Mouse (Mus musculus) forebrain, embryonic 11.5 days (tissue): ENCODE measurements at regions not wholly inside any gene's neighbourhood (a gene's known extent, or its start where the extent isn't known, plus 50 kb on each side); places are given as distances from the start of the nearest gene placed in this dataset.
A peak's percentile ranks its signal among the peaks of the same experiment; 100 is the strongest.

Source experiments
- ATAC-seq: fragments of 200-750 bp; cut with Nextera tagmentation; replicated peaks from 2 replicates; pipeline ENCODE4 v1.8.0; 2017; ENCODE audit warnings: moderate TSS enrichment; ENCODE audit not compliant: low FRiP score
- DNase-seq: peaks from one replicate; pipeline ENCODE4 v3.0.0-alpha.2; 2017; ENCODE audit warnings: low spot score
- H3K27ac ChIP-seq: fragments of 300-500 bp; sonication (generic); 2 replicates; pipeline ENCODE4 v1.5.1; 2014; ENCODE audit warnings: low read depth, low read length
- H3K27me3 ChIP-seq: fragments of 300-500 bp; sonication (generic); 2 replicates; pipeline ENCODE4 v1.6.1; 2014; ENCODE audit warnings: mild to moderate bottlenecking, low read length, mixed read lengths; ENCODE audit not compliant: control insufficient read depth, insufficient read depth
- H3K36me3 ChIP-seq: fragments of 300-500 bp; sonication (generic); 2 replicates; pipeline ENCODE4 v1.6.1; 2014; ENCODE audit warnings: mild to moderate bottlenecking, low read length, moderate library complexity, mixed read lengths; ENCODE audit not compliant: control insufficient read depth, insufficient read depth
- H3K4me1 ChIP-seq: fragments of 300-500 bp; sonication (generic); replicated peaks from 2 replicates; pipeline ENCODE4 v1.6.1; 2014; ENCODE audit warnings: low read length, mixed read lengths; ENCODE audit not compliant: control insufficient read depth, insufficient read depth
- H3K4me2 ChIP-seq: fragments of 300-500 bp; sonication (generic); 2 replicates; pipeline ENCODE4 v1.6.1; 2014; ENCODE audit warnings: low read depth, mild to moderate bottlenecking, low read length, moderate library complexity, mixed read lengths; ENCODE audit not compliant: severe bottlenecking
- H3K4me3 ChIP-seq: fragments of 300-500 bp; sonication (generic); 2 replicates; pipeline ENCODE4 v1.5.1; 2014; ENCODE audit warnings: low read depth, low read length
- H3K9ac ChIP-seq: fragments of 300-500 bp; sonication (generic); 2 replicates; pipeline ENCODE4 v1.6.1; 2014; ENCODE audit warnings: low read length
- H3K9me3 ChIP-seq: fragments of 300-500 bp; sonication (generic); 2 replicates; pipeline ENCODE4 v1.6.1; 2016; ENCODE audit warnings: low read length, mixed read lengths; ENCODE audit not compliant: control insufficient read depth
- WGBS: fragments of 180-500 bp; shearing (Covaris S2); extraction: QIAGEN DNeasy Blood & Tissue Kit; methylation state at CpG from one replicate; pipeline ENCODE4 v1.1.7; 2014; 5-methylcytosine and 5-hydroxymethylcytosine counted together

DNA sequence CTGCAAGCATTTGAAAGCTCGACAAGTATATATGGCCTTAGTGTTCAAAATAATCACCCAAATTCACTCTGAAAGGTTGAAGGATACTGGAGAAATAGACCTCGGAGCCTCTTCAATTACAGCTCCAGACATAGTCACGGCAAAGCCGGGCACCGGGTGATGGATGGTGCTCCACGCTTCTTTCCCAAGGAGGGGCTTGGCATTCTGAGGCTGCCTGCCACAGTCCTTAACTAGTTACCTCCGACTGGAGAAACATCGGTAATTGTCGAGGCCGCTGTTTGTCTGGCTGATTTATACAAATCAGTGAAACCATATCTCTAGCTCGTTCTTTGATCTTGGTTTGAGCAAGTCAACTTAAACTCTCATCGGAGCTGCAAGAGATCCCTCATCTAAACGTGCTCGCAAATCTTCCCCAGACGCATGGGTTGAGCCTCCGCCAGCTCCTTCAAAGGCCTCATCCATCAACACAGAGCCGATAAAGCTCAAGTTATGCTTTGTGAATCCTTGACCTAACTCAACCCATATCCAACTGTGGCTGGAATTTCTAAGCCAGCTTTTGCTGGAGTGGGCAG, 145.4 kb upstream of the Stx16 start:
- Histone ChIP-seq H3K4me2 (no peak overlapping the region), H3K4me3 (no peak overlapping the region), H3K27ac (no peak overlapping the region), H3K36me3 (no peaks in the 10 kb centered on the region), H3K27me3 (no peaks in the 10 kb centered on the region), H3K9me3 (no peaks in the 10 kb centered on the region; the same call in 1 of the 2 replicates), H3K9ac (no peak overlapping the region), H3K4me1 (no peaks in the 10 kb centered on the region)
- WGBS: 95% methylated on average over 17 of the region's 17 CpGs
- ATAC-seq: no peak
- no peak for DNase-seq

DNA sequence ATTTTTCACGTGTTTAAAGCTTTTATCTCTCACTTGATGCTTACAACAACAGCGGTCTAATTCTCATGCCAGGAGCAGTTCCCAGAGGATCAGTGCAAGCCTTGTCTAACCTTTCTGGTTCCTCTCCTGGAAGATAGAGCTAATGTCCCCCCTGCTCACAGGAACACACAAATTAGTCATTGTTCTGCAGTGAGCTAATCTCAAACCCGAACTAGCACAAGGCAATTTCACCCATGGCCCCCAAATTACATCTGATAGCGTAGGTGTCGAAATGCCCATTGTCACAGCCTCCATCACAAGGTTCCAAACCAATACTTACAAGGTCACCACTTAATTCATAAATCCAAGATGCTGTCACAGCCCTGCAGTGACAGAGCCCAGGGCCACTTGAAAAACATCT, 140.4 kb upstream of the Stx16 start:
- H3K9me3 ChIP-seq: no peaks in the 10 kb centered on the region; the same call in 1 of the 2 replicates
- no peak for ATAC-seq
- no peak for DNase-seq
- H3K27me3 ChIP-seq: no peaks in the 10 kb centered on the region
- no peak overlapping the region for H3K27ac ChIP-seq
- H3K4me2 ChIP-seq: no peak overlapping the region
- H3K4me3 ChIP-seq: no peak overlapping the region
- H3K9ac ChIP-seq: no peak overlapping the region
- 78% methylated on average over 5 of the region's 5 CpGs for WGBS
- no peaks in the 10 kb centered on the region for H3K4me1 ChIP-seq
- H3K36me3 ChIP-seq: no peaks in the 10 kb centered on the region

DNA sequence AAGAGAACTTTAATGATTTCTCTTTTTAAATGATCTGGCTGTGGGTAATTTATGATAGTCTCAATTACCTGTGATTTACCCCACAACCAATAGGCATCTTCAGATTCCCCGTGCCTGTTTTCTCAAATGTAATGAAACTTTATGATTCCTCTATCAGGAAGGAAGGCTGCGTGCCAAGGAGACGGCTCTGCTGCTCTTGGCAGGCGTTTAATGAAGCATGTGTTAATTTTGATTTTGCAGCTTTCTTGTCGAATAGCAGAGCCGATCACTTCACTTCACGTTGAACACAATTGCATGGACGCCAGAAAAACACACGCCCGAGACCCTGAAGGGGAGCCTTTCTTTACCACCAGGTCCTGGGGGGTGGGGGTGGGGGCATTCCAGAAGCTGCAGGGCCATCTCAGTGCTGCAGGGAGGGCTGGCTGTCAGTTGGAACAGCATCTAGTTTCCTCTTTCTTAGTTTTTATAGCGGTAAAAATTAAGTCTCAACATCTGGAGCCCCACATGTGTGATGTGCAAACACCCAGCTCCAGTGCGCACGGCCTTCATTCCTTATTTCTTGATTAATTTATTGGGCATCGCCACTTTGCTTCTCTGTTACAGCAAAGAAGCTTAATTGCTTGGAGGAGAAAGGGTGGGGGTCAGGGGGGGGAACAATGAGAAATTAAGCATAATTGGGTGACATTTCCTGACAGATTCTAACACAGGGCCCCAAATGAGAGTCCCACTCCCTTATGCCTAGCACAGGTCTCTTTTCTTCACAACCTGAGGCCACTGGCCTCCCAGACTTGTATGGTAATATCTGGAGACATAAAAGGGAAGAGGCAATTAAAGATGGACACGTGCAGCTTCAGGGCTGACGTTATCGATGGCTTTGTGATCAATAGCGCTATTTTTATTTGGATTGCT, 138.3 kb upstream of the Stx16 start:
- Histone ChIP-seq H3K9ac (no peak overlapping the region), H3K4me2 (no peak overlapping the region), H3K27ac (no peak overlapping the region), H3K9me3 (no peaks in the 10 kb centered on the region; the same call in 1 of the 2 replicates), H3K4me1 (no peaks in the 10 kb centered on the region), H3K4me3 (no peak overlapping the region), H3K27me3 (no peaks in the 10 kb centered on the region), H3K36me3 (no peaks in the 10 kb centered on the region)
- WGBS: 60% methylated on average over 18 of the region's 18 CpGs
- DNase-seq (no peak), ATAC-seq (peak; percentile 47)

DNA sequence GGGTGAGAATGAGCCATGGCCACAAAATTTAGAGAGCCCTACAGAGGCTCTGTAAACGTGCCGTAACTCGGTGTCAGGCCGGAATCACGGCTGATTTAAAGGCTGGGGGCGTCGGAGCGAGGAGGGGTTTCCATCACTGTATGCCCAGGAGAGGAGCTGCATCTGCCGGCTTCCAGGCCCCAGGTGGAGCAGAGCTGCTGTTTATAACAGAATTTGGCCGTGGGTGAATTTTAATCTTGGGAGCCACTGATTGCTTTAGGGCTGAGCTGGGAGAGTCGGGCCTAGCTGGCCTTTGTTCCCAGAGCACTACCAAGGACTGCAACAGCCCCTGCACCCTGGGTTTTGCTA, 137.7 kb upstream of the Stx16 start:
- no peak overlapping the region for H3K4me2 ChIP-seq
- 82% methylated on average over 11 of the region's 11 CpGs for WGBS
- ATAC-seq: peak; percentile 49
- no peak overlapping the region for H3K9ac ChIP-seq
- no peak overlapping the region for H3K4me3 ChIP-seq
- no peaks in the 10 kb centered on the region for H3K4me1 ChIP-seq
- DNase-seq: no peak
- no peaks in the 10 kb centered on the region; the same call in 1 of the 2 replicates for H3K9me3 ChIP-seq
- H3K36me3 ChIP-seq: no peaks in the 10 kb centered on the region
- H3K27ac ChIP-seq: no peak overlapping the region; the same call in 1 of the 2 replicates
- no peaks in the 10 kb centered on the region for H3K27me3 ChIP-seq

DNA sequence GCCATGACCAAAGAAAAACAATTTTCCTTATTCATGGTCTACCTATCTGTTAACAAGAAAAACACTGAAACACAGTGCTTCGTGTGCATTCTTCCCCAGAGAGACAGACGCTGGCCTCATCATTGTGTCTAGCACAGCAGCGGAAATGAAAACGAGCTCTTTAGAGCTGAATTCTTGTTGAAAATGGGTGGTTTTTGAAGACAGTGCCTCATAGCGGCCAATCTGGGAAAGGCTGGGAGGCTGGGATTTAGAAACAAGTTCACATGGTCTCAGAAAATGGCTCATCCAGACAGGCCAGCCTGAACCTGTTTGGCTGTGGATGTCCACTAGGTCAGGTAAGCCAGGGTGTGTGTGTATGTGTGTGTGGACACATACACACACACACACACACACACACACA, 130.7 kb upstream of the Stx16 start:
- Histone ChIP-seq H3K36me3 (no peaks in the 10 kb centered on the region), H3K27ac (no peak overlapping the region), H3K9ac (no peak overlapping the region), H3K4me1 (no peaks in the 10 kb centered on the region), H3K27me3 (no peaks in the 10 kb centered on the region), H3K9me3 (peaks cover 8% of the 10 kb centered on the region; the same call in 1 of the 2 replicates), H3K4me2 (no peak overlapping the region), H3K4me3 (no peak overlapping the region)
- 86% methylated on average over 5 of the region's 5 CpGs for WGBS
- ATAC-seq (no peak), DNase-seq (no peak)

DNA sequence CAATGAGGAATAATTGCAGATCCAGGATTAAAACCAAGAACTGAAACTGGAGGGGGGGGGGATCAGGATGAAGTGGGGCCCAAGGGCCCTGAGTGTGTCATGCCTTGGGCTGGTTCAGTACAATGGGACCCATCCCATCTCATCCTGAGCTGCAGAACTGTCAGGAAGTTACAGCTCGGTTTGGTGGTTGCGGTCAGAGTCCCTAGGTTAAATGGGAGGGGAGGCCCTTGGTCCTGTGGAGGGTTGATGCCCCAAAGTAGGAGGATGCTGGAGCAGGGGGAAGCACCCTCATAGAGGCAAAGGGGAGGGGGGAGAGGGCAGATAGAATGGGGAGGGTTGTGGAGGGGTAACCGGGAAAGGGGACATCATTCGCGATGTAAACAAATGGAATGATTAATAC, 127.5 kb upstream of the Stx16 start:
- Histone ChIP-seq H3K9ac (no peak overlapping the region), H3K4me3 (no peak overlapping the region), H3K4me2 (no peak overlapping the region), H3K36me3 (no peaks in the 10 kb centered on the region), H3K27ac (no peak overlapping the region), H3K27me3 (no peaks in the 10 kb centered on the region), H3K4me1 (no peaks in the 10 kb centered on the region), H3K9me3 (peaks cover 8% of the 10 kb centered on the region; the same call in 1 of the 2 replicates)
- 87% methylated on average over 5 of the region's 5 CpGs for WGBS
- DNase-seq: no peak
- no peak for ATAC-seq

DNA sequence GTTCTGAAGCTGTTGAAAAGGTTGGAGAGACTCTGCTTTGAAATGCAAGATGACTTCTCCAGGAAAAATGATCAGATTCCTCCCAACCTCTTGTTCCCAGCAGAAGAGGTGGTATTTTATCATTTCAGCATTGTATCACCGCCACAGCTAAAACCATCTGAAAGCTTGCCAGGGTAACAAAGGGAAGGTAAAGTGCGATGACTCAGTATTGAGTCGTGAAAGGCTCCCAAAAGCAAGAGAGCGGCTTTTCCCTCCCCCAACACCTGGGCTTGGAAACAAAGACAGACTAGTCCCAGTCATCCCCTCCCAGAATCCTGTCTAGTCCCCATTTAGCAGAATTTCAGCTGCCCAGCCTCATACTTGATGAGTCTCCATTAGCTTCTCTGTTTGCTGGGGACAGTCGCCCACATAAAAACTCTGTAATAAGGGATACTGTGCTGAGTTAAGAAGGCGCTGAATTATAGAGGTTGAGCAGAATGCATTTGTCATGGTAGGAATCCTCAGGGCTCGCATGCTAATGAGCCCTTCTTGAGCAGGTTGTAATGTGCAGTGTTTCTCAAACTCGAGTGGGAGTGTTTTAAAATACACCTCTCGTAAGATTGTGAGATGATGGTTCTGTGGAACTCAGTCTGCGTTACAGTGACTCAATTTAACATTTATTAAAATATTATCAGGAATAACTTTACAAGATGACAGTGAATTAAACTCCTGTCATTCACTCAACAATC, 125.8 kb upstream of the Stx16 start:
- no peak overlapping the region for H3K27ac ChIP-seq
- 38% methylated on average over 10 of the region's 10 CpGs for WGBS
- no peak for ATAC-seq

DNA sequence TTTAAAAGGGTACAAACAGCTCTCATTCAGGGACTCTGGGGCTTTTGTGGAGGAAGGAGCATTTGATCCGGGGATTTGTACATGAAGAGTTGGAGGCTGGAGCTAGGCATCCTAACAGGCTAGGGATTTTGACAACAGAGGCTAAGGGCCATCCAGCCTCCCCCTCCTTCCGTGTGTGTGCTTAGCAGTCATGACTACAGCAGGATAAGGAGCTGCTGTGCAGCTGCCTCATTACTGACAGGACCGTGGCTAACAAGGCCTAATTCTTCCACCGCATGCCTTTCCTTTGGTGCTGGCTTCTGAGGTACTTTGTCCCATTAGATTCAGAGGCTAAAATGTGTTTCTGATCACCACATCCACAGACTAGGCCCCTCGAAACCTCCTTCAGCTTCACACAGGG, 110.0 kb upstream of the Stx16 start:
- no peak overlapping the region for H3K4me3 ChIP-seq
- no peak overlapping the region for H3K4me2 ChIP-seq
- H3K9me3 ChIP-seq: no peaks in the 10 kb centered on the region
- no peaks in the 10 kb centered on the region for H3K36me3 ChIP-seq
- H3K4me1 ChIP-seq: no peaks in the 10 kb centered on the region
- WGBS: 74% methylated on average over 5 of the region's 5 CpGs
- no peak overlapping the region for H3K9ac ChIP-seq
- ATAC-seq (no peak), DNase-seq (no peak)
- H3K27me3 ChIP-seq: no peaks in the 10 kb centered on the region
- no peak overlapping the region for H3K27ac ChIP-seq

More for the DNA sequence above, 125.8 kb upstream of the Stx16 start:
- no peaks in the 10 kb centered on the region for H3K4me1 ChIP-seq
- H3K9me3 ChIP-seq: peaks cover 3% of the 10 kb centered on the region; the same call in 1 of the 2 replicates
- H3K27me3 ChIP-seq: no peaks in the 10 kb centered on the region
- no peak overlapping the region for H3K9ac ChIP-seq
- no peak overlapping the region for H3K4me2 ChIP-seq
- no peak for DNase-seq
- no peak overlapping the region for H3K4me3 ChIP-seq
- no peaks in the 10 kb centered on the region for H3K36me3 ChIP-seq
